Mouse (Mus musculus) liver, embryonic 13.5 days (tissue): ENCODE data around the gene Bcl2l10. TPM values are rescaled to one million over a fixed set of nuclear protein-coding genes. Genes with fewer than 3 reads are reported as not detected.

Experiments
- ATAC-seq: fragments of 200-750 bp; cut with Nextera tagmentation; 2 replicates; pipeline ENCODE4 v1.8.0; 2017; ENCODE audit warnings: low read depth, mild to moderate bottlenecking, moderate number of reproducible peaks, moderate library complexity
- DNase-seq: peaks from one replicate; pipeline ENCODE4 v3.0.0; 2022
- H3K27ac ChIP-seq: fragments of 300-500 bp; sonication (generic); 2 replicates; pipeline ENCODE4 v1.5.1; 2015; ENCODE audit warnings: moderate library complexity, mild to moderate bottlenecking, inconsistent platforms
- H3K27me3 ChIP-seq: fragments of 300-500 bp; sonication (generic); 2 replicates; pipeline ENCODE4 v1.6.1; 2015; ENCODE audit warnings: mild to moderate bottlenecking, inconsistent platforms
- H3K36me3 ChIP-seq: fragments of 300-500 bp; sonication (generic); 2 replicates; pipeline ENCODE4 v1.6.1; 2015; ENCODE audit warnings: mild to moderate bottlenecking, inconsistent platforms
- H3K4me1 ChIP-seq: fragments of 300-500 bp; sonication (generic); replicated peaks from 2 replicates; pipeline ENCODE4 v1.6.1; 2015; ENCODE audit warnings: inconsistent platforms
- H3K4me2 ChIP-seq: fragments of 300-500 bp; sonication (generic); 2 replicates; pipeline ENCODE4 v1.6.1; 2015; ENCODE audit warnings: inconsistent platforms, mild to moderate bottlenecking, moderate library complexity
- H3K4me3 ChIP-seq: fragments of 300-500 bp; sonication (generic); replicated peaks from 2 replicates; pipeline ENCODE4 v1.5.1; 2015; ENCODE audit warnings: mild to moderate bottlenecking, inconsistent platforms
- H3K9ac ChIP-seq: fragments of 300-500 bp; sonication (generic); 2 replicates; pipeline ENCODE4 v1.6.1; 2015; ENCODE audit warnings: mild to moderate bottlenecking, inconsistent platforms
- H3K9me3 ChIP-seq: fragments of 300-500 bp; sonication (generic); replicated peaks from 2 replicates; pipeline ENCODE4 v1.6.1; 2016; ENCODE audit warnings: inconsistent platforms
- WGBS: fragments of 180-500 bp; shearing (Covaris S2); methylation state at CpG from one replicate; pipeline ENCODE4 v1.1.7; 2015; ENCODE audit not compliant: insufficient replicate concordance; 5-methylcytosine and 5-hydroxymethylcytosine counted together
- polyA plus RNA-seq: library from polyadenylated mRNA; unstranded; fragments of >200 nt; fragmentation: Nextera tagmentation; extraction: Ambion mirVana; gene quantifications from 2 replicates; pipeline ENCODE4 v1.2.1, GENCODE M21; 2015

The Bcl2l10 gene
- polyA plus RNA-seq, 1 experiment from 2014 or later, result not detected

DNA sequence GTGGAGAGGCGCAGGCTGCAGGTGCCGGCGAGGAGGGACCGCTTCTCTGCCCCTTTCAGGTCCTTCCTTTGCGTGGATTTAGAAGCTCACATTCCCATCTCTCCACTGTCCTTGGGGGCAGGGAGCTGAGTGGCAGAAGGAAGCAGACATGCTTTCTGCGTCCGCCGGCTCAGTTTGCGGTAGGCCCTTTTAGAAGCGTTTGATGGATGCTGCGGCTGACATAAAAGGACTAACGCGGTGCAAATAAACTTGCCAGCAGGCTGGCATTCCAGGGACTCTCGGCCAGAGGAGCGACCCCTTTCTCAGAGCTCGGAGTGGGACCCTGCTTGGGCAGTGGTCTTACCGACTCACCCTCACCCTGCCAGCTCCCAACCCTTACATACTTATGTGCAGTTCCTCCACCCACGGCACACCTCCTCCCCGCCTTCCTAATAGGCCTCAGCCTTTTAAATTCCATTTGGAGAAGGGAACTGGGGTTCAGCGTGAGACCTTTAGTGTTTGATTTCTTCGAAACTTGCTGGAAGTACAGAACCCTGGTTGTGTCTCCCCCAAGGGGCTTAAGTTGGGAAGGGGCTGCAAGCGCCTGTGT is 32.9 kb upstream of the Bcl2l10 start:
- H3K4me3 ChIP-seq, result peak overlapping the region; percentile 67
- WGBS, result 12% methylated on average over 22 of the region's 22 CpGs
- DNase-seq (no peak), ATAC-seq (no peak)
- H3K27ac ChIP-seq, result no peak overlapping the region
- no peaks in the 10 kb centered on the region for H3K9me3 ChIP-seq
- no peaks in the 10 kb centered on the region for H3K36me3 ChIP-seq
- H3K27me3 ChIP-seq, result peaks cover 22% of the 10 kb centered on the region
- peaks cover 17% of the 10 kb centered on the region for H3K4me1 ChIP-seq
- H3K4me2 ChIP-seq, result peak overlapping the region; percentile 90
- peak overlapping the region; percentile 60 for H3K9ac ChIP-seq

DNA sequence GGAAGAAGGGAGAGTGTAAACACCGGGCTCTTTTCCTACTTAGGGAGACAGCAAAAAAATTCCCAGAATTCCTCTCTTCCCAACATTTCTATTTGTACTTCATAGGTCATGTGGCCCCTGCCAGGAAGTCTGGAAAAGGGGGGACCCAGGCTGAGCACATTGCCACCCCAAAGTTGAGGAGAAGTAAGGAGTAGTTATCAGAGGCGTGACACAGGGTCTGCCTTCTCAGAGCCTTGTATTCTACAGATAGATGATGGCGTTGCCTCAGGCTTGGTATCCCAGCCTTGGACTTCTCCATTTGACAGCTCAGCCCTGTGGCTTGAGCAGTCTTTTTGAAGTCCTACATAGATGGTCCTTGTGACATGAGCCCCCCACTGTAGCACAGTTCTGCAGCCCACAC is 32.3 kb upstream of the Bcl2l10 start:
- H3K4me3 ChIP-seq, result no peak overlapping the region; the same call in 1 of the 2 replicates
- WGBS, result 52% methylated on average over 3 of the region's 3 CpGs
- 0 out of 2 replicates have a peak overlapping the region, but pooled peaks have one; percentile 90 for H3K4me2 ChIP-seq
- no peak overlapping the region for H3K27ac ChIP-seq
- H3K9me3 ChIP-seq, result no peaks in the 10 kb centered on the region
- peaks cover 17% of the 10 kb centered on the region for H3K4me1 ChIP-seq
- H3K9ac ChIP-seq, result no peak overlapping the region
- ATAC-seq, result no peak
- H3K36me3 ChIP-seq, result no peaks in the 10 kb centered on the region
- DNase-seq, result no peak
- peaks cover 22% of the 10 kb centered on the region for H3K27me3 ChIP-seq

DNA sequence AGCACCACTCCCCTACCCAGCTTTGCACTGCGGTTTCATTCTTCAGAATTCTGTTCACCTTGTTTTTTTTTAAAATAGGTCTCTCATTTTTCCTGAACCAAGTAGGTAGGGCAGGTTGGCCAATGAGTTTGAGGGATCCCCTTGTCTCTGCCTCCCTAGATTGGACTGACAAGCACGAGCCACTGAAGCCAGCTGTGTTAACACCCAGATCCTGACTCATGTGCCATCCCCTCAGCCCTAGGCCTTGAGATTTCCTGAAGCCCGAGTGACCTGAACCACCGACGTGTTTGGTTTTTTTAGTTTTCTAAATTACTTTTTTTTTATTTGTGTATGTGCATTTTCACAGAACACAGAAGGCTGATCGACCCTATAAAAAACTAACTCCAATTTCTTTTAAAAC is 30.8 kb upstream of the Bcl2l10 start:
- WGBS, result 69% methylated on average over 6 of the region's 6 CpGs
- Histone ChIP-seq H3K4me2 (no peak overlapping the region), H3K27me3 (peaks cover 22% of the 10 kb centered on the region), H3K27ac (no peak overlapping the region), H3K36me3 (no peaks in the 10 kb centered on the region), H3K9me3 (no peaks in the 10 kb centered on the region), H3K9ac (no peak overlapping the region), H3K4me3 (no peak overlapping the region), H3K4me1 (peaks cover 17% of the 10 kb centered on the region)
- ATAC-seq (no peak), DNase-seq (no peak)

DNA sequence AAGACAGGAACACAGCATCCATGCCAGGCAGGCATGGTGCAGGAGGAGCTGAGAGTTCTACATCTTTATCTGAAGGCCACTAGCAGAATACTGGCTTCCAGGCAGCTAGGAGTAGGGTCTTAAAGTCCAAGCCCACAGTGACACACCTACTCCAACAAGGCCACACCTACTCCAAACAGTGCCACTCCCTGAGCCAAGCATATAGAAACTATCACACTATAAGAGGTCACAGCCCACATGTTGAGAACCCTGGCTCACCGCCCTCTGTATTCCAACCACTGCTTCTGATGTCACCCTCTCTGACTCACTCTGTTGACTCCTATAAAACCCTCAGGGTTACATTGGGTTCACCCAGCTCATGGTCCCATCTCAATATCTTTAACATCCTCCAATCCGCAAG is 29.4 kb upstream of the Bcl2l10 start:
- H3K4me2 ChIP-seq, result no peak overlapping the region
- ATAC-seq, result no peak

DNA sequence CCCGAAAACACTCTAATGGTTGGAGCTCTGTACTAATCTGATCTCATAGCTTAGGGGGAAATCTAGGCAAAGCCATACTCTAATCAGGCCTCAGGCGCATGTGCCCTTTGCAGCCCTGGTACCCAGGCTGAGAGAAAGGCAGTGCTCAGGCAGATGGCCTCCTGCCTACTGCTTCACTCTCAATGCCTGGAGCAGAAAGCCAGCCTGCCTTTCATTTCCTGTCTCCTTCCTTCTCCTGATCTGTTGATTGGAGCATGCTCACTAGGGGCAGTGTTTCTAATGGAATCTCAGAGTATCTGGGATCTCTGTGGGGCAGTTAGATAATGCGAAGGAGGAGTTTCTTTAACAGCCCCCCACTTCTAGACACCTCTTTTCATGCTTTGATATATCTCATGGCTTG is 28.2 kb upstream of the Bcl2l10 start:
- no peak overlapping the region for H3K4me3 ChIP-seq
- 64% methylated on average over 3 of the region's 3 CpGs for WGBS
- H3K9me3 ChIP-seq, result no peaks in the 10 kb centered on the region
- no peak overlapping the region for H3K27ac ChIP-seq
- H3K9ac ChIP-seq, result no peak overlapping the region
- H3K4me2 ChIP-seq, result no peak overlapping the region
- DNase-seq (no peak), ATAC-seq (no peak)
- peaks cover 15% of the 10 kb centered on the region for H3K27me3 ChIP-seq
- peaks cover 7% of the 10 kb centered on the region for H3K4me1 ChIP-seq
- H3K36me3 ChIP-seq, result no peaks in the 10 kb centered on the region

More for the DNA sequence above, 29.4 kb upstream of the Bcl2l10 start:
- H3K4me1 ChIP-seq, result peaks cover 17% of the 10 kb centered on the region
- H3K36me3 ChIP-seq, result no peaks in the 10 kb centered on the region
- H3K9ac ChIP-seq, result no peak overlapping the region
- no peak overlapping the region for H3K27ac ChIP-seq
- whole genome bisulfite sequencing, result 82% methylated on average over 2 of the region's 2 CpGs
- no peak for DNase-seq
- no peaks in the 10 kb centered on the region for H3K9me3 ChIP-seq
- H3K4me3 ChIP-seq, result no peak overlapping the region
- peaks cover 17% of the 10 kb centered on the region for H3K27me3 ChIP-seq

DNA sequence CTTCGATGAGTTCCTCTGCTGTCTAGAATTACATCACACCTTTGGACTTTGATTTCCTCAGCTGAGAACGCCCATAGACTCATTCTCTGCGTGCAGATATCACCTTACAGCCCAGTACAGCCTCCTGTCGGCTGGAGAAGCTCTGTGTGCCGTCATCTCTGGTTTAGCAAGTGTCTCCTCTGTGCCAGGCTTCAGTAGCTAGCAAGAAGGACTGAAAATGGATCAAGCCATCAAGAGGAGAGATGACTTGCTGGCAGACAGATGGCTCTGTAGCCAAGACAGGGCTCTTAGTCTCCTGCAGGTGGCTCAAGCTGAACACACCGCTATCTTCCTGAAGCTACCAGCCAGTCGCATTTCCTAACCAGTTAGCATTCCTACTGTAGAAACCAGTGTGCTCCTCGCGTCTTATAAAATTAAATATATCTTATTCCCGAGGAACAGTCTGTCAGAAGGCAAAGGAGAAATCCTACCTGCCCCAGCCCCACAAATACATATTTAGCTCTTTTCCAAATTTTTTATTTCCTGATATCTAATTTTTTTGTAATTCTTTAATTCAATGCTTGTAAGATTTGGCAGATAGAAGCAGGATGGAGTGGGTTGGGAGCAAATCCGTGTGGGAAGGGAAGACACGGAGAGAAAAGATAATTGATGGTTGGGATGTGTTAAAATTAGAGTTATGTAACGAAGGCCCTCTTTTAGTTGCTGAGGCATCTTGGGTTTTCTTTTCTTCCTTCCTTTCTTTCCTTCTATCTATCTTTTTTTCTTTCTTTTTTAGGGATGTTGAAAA is 25.3 kb upstream of the Bcl2l10 start:
- Histone ChIP-seq H3K4me1 (no peaks in the 10 kb centered on the region), H3K27ac (no peak overlapping the region), H3K9ac (no peak overlapping the region), H3K4me3 (no peak overlapping the region), H3K36me3 (no peaks in the 10 kb centered on the region), H3K9me3 (no peaks in the 10 kb centered on the region), H3K27me3 (no peaks in the 10 kb centered on the region), H3K4me2 (no peak overlapping the region)
- 55% methylated on average over 13 of the region's 13 CpGs for WGBS
- no peak for DNase-seq
- ATAC-seq, result no peak

DNA sequence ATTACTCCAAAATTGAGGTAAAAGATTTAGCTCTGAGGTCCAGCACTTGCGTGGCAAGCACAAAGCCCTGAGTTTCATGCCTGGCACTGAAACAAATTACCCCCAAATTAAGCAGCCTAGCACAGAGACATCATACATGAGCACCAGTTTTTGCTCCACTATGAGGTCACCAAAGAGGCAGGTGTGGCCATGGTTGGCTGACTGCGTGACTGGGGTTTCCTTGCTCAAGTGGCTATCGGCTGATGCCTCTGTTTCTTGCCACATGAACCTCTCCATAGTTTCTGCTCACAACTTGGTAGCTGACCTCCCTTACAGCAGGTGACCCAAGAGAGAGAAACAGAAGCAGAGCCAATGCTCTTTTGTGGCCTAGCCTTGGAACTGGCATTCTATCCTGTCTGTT is 19.5 kb upstream of the Bcl2l10 start:
- no peak overlapping the region for H3K4me3 ChIP-seq
- H3K27ac ChIP-seq, result no peak overlapping the region
- H3K27me3 ChIP-seq, result no peaks in the 10 kb centered on the region
- H3K4me1 ChIP-seq, result no peaks in the 10 kb centered on the region
- no peaks in the 10 kb centered on the region for H3K36me3 ChIP-seq
- H3K4me2 ChIP-seq, result no peak overlapping the region
- ATAC-seq (no peak), DNase-seq (no peak)
- H3K9ac ChIP-seq, result no peak overlapping the region
- H3K9me3 ChIP-seq, result no peaks in the 10 kb centered on the region
- 80% methylated on average over 3 of the region's 3 CpGs for WGBS

DNA sequence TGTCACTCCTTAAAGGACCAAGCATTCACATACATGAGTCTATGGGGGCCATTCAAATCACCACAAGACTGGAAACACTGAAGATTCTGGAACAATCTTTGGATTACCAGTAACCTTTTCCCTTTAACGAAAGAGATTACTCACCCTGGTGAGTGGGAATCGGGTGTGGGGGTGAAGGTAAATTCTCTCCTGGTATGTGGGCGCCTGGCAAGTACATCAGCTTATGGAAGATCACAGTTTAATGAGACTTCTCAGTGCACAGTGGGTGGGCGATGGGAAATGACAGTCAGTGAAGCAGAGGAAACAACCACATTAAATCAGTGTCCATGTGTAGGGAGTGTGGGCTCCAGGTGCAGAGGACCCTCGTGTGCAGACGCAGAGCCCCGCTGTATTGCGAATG is 16.7 kb upstream of the Bcl2l10 start:
- Histone ChIP-seq H3K9ac (no peak overlapping the region), H3K27me3 (no peaks in the 10 kb centered on the region), H3K9me3 (no peaks in the 10 kb centered on the region), H3K4me1 (no peaks in the 10 kb centered on the region), H3K4me2 (no peak overlapping the region), H3K4me3 (no peak overlapping the region), H3K36me3 (no peaks in the 10 kb centered on the region), H3K27ac (no peak overlapping the region)
- 78% methylated on average over 8 of the region's 8 CpGs for WGBS
- DNase-seq (no peak), ATAC-seq (no peak)

DNA sequence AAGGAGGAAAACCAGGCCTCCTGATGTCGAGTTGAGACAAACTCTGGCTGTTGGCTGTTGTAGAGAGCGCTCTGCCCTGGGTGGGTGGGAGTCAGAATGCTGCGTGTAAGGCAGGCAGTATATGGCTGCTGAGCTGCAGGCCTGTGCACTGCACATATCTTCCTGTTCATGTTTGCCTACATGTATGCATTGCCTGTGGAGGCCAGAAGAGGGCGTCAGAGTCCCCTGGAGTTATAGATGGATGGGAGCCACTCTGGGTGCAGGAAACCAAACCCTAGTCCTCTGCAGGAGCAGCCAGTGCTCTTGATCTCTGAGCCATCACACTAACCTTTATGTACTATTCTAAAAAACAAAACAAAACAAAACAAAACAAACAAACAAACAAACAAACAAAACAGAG is 13.1 kb upstream of the Bcl2l10 start:
- no peak for DNase-seq
- ATAC-seq, result no peak
- Histone ChIP-seq H3K9me3 (no peaks in the 10 kb centered on the region), H3K36me3 (no peaks in the 10 kb centered on the region), H3K27me3 (no peaks in the 10 kb centered on the region), H3K4me3 (no peak overlapping the region), H3K4me2 (no peak overlapping the region), H3K27ac (no peak overlapping the region), H3K4me1 (no peaks in the 10 kb centered on the region), H3K9ac (no peak overlapping the region)
- 57% methylated on average over 4 of the region's 4 CpGs for WGBS

DNA sequence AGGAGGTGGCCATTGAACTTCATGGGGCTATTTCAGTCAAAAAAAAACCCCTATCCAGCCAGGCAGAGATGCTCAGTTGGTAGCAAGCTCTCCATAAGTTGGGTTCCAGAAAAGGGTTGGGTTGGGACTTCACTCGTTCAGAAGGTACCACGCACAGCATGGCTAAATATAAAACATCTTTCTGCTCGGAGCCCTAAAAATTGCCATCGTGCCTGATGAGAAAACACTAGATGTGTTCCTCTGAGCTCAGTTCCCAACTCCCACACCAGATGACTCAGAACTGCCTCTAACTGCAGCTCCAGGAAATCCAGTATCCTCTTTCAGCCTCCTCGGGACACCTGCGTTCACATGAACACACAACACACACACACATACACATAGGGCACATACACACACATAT is 9.5 kb upstream of the Bcl2l10 start:
- Histone ChIP-seq H3K4me3 (no peak overlapping the region), H3K4me1 (no peaks in the 10 kb centered on the region), H3K9ac (no peak overlapping the region), H3K27me3 (no peaks in the 10 kb centered on the region), H3K9me3 (no peaks in the 10 kb centered on the region), H3K4me2 (no peak overlapping the region), H3K36me3 (no peaks in the 10 kb centered on the region), H3K27ac (no peak overlapping the region)
- no peak for DNase-seq
- 78% methylated on average over 6 of the region's 6 CpGs for WGBS
- no peak for ATAC-seq

DNA sequence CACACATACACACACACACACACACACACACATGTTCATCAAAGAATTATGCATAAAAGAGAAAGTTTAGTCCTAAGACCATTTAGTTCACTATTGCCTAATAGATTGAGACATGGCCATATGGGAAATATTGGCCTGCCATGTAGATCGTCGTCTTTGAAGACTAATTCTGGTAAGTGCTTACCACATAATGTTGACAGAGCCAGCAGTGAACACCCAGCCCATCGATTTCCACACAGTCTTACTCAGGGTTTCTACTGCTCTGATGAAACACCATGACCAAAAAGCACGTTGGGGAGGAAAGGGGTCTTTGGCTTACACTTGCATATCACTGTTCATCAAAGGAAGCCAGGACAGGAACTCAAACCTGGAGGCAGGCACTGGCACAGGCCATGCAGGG is 5.1 kb upstream of the Bcl2l10 start:
- H3K27ac ChIP-seq, result no peak overlapping the region
- no peaks in the 10 kb centered on the region for H3K27me3 ChIP-seq
- ATAC-seq (no peak), DNase-seq (no peak)
- H3K9ac ChIP-seq, result no peak overlapping the region
- H3K4me3 ChIP-seq, result no peak overlapping the region
- no peaks in the 10 kb centered on the region for H3K4me1 ChIP-seq
- WGBS, result 53% methylated on average over 4 of the region's 4 CpGs
- H3K4me2 ChIP-seq, result no peak overlapping the region
- no peaks in the 10 kb centered on the region for H3K36me3 ChIP-seq
- H3K9me3 ChIP-seq, result no peaks in the 10 kb centered on the region

DNA sequence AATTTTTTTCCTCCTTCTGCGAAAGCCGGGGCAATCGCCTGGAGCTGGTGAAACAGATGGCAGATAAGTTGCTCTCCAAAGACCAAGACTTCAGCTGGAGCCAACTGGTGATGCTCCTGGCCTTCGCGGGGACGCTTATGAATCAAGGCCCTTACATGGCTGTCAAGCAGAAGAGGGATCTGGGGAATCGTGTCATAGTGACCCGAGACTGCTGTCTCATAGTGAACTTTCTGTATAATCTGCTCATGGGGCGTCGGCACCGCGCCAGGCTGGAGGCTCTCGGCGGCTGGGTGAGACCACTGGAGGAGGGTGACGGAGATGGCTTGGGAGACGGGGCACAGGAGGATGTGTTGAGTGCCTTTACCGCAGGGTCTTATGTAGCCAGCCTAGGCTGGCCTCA is 508 bp downstream of the Bcl2l10 start:
- Histone ChIP-seq H3K27ac (no peak overlapping the region), H3K27me3 (no peaks in the 10 kb centered on the region), H3K36me3 (no peaks in the 10 kb centered on the region), H3K9me3 (no peaks in the 10 kb centered on the region), H3K9ac (no peak overlapping the region), H3K4me3 (no peak overlapping the region), H3K4me1 (no peaks in the 10 kb centered on the region), H3K4me2 (no peak overlapping the region)
- ATAC-seq, result no peak
- 79% methylated on average over 17 of the region's 17 CpGs for WGBS
- DNase-seq, result no peak
